Mouse (Mus musculus): ENCODE data around the gene Rgmb. TPM values are rescaled to one million over a fixed set of nuclear protein-coding genes. Genes with fewer than 3 reads are reported as not detected.
A peak's percentile ranks its signal among the peaks of the same experiment; 100 is the strongest.

Gene Rgmb
- polyA plus RNA-seq, 1 experiment, result 11.2 TPM

DNA sequence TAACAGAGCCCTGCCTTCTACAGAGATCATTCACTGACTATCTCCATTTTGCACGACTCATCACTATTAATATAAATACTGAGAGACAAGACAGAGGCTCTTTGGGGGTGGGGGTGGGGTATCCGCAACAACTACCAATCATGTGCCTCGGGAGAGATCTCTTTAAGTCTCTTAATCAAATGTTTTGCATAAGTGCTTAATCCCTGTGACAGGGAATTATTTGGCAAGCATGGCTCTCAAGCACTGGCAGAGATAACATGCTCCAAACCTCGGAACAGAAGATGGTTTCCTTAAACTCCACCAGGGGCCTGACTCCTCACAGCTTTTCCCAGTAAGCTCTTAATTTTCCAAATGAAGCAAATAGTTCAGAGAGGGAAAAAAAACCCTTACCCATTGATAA is 22.8 kb downstream of the Rgmb start:
- Histone ChIP-seq H3K4me1 (ENCODE audit: control insufficient read depth, insufficient read depth, low read length) (no peaks in the 10 kb centered on the region), H3K36me3 (ENCODE audit: control insufficient read depth, insufficient read depth, low read length, poor library complexity, severe bottlenecking) (peaks cover 7% of the 10 kb centered on the region; the same call in 1 of the 2 replicates), H3K27me3 (ENCODE audit: control insufficient read depth, insufficient read depth, low read length, poor library complexity, severe bottlenecking) (no peaks in the 10 kb centered on the region), H3K4me3 (ENCODE audit: low read depth, low read length) (no peak overlapping the region), H3K9ac (ENCODE audit: low read depth, poor library complexity, severe bottlenecking) (no peak overlapping the region), H3K27ac (ENCODE audit: insufficient read depth, low read length) (no peak overlapping the region), H3K9me3 (replicated peaks; ENCODE audit: control insufficient read depth, insufficient read depth, low read length, poor library complexity, severe bottlenecking) (no peaks in the 10 kb centered on the region)
- TF ChIP-seq POLR2A (IDR thresholded peaks at IDR 0.05; ENCODE audit: insufficient read depth, low read length), result no peak
- TF ChIP-seq EP300 (IDR thresholded peaks at IDR 0.05; ENCODE audit: insufficient read depth, low read depth, low read length), result no peak
- TF ChIP-seq CTCF (IDR thresholded peaks at IDR 0.05; ENCODE audit: low read depth, low read length), result no peak

DNA sequence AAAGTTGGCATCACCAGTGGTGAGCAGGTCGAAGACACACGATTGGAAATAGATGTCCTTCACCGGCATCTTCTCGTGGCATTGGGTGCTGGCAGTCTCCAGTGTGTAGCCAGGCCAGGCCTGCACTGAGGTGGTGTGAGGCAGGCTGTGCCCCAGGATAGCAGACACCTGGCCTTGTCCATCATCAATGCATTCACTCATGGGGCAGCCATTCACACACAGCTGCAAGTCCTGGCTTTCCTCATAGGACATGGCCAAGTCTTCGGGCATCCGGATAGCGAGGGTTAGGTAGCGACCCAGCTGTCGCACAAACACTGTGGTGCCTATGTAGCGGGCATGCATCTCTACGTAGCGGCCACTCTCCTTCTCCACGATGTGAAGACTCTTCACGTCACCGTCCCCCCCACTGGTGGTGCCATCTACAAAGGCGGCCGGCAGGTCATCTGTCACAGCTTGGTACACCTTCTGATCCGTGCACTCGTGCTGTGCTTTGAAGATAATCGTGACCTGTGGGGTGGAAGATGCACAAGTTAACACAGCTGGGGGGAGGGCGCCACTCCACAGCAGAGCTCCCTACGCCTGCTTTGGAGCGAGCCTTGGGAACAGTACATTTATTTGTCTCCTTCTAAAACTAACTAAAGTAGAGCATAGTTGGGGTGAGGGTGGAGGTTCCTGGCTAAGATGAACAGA is 23.4 kb downstream of the Rgmb start:
- H3K36me3 ChIP-seq (ENCODE audit: control insufficient read depth, insufficient read depth, low read length, poor library complexity, severe bottlenecking), result peaks cover 7% of the 10 kb centered on the region; the same call in 1 of the 2 replicates
- no peak overlapping the region for H3K27ac ChIP-seq (ENCODE audit: insufficient read depth, low read length)
- TF ChIP-seq CTCF (IDR thresholded peaks at IDR 0.05; ENCODE audit: low read depth, low read length) (no peak), POLR2A (IDR thresholded peaks at IDR 0.05; ENCODE audit: insufficient read depth, low read length) (no peak), EP300 (IDR thresholded peaks at IDR 0.05; ENCODE audit: insufficient read depth, low read depth, low read length) (no peak)
- H3K4me3 ChIP-seq (ENCODE audit: low read depth, low read length), result no peak overlapping the region
- no peaks in the 10 kb centered on the region for H3K4me1 ChIP-seq (ENCODE audit: control insufficient read depth, insufficient read depth, low read length)
- H3K9me3 ChIP-seq (replicated peaks; ENCODE audit: control insufficient read depth, insufficient read depth, low read length, poor library complexity, severe bottlenecking), result no peaks in the 10 kb centered on the region
- H3K27me3 ChIP-seq (ENCODE audit: control insufficient read depth, insufficient read depth, low read length, poor library complexity, severe bottlenecking), result no peaks in the 10 kb centered on the region
- no peak overlapping the region for H3K9ac ChIP-seq (ENCODE audit: low read depth, poor library complexity, severe bottlenecking)

DNA sequence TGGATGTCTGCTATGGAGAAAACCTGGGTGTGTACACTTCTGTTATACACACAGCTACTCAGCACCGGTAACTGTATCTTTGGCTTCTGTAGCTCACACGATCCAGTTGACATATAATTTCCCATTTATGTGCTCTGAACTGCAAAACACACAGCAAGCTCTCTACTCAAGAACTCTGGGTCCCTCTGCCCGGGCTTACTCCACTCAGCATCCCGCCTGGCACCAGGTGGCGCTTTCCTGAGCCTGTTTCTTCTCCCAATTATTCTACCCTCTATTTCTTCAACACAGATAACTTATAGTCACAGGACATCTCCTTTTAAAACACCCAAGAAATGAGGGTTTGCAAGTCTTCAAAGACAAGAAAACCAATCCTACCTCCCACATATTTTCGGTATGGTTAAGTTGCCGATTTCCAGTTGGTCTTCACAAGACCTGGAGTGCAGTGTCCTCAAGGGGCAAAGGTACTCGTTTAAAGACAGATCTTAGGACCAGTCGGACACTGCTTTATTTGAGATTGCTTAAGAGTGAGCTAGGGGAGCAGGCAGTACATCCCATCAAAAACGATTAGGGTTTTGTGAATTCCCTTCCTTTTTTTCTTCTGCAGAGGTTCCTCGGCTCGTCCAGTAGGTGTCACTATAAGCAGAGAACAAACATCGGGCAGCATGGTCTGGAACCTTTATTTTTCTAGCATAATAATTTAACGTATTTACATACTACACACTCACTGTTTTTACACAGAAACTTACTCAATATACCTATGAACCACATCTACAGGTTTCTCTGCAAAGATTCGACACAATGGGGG is 26.6 kb downstream of the Rgmb start:
- no peak overlapping the region for H3K9ac ChIP-seq (ENCODE audit: low read depth, poor library complexity, severe bottlenecking)
- no peak overlapping the region for H3K27ac ChIP-seq (ENCODE audit: insufficient read depth, low read length)
- H3K36me3 ChIP-seq (ENCODE audit: control insufficient read depth, insufficient read depth, low read length, poor library complexity, severe bottlenecking), result peaks cover 7% of the 10 kb centered on the region; the same call in 1 of the 2 replicates
- no peak overlapping the region for H3K4me3 ChIP-seq (ENCODE audit: low read depth, low read length)
- H3K27me3 ChIP-seq (ENCODE audit: control insufficient read depth, insufficient read depth, low read length, poor library complexity, severe bottlenecking), result no peaks in the 10 kb centered on the region
- no peaks in the 10 kb centered on the region for H3K9me3 ChIP-seq (replicated peaks; ENCODE audit: control insufficient read depth, insufficient read depth, low read length, poor library complexity, severe bottlenecking)
- TF ChIP-seq EP300 (IDR thresholded peaks at IDR 0.05; ENCODE audit: insufficient read depth, low read depth, low read length), result no peak
- peak; percentile 54 for TF ChIP-seq CTCF (IDR thresholded peaks at IDR 0.05; ENCODE audit: low read depth, low read length)
- H3K4me1 ChIP-seq (ENCODE audit: control insufficient read depth, insufficient read depth, low read length), result no peaks in the 10 kb centered on the region

DNA sequence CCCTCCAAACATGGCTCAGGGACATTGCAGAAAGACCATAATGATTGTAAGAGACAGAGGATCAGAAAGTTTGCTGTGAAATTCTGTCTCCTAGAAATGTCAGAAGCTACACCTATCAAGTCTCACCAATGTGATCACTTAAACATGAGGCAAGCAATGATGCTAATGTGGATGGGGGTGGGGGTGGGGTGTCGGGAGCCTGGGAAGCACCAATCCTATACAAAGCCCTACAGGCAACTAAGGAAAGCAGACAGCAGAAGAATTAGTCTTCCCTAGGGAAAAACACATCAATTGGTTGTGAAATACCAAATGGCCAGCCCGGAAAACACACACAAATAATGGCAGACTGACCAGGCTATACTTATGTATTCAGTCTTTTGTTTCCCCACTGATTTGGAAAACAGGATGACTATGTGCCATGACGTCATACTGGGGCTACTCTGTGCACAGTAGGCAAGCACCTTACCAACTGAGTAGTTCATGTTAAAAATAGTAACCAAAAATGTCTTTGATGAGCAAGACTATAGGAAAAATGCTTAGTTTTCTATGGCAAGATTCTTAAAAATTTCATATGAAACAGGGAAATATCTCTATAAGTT is 31.5 kb downstream of the Rgmb start:
- H3K4me3 ChIP-seq (ENCODE audit: low read depth, low read length), result no peak overlapping the region
- no peaks in the 10 kb centered on the region for H3K4me1 ChIP-seq (ENCODE audit: control insufficient read depth, insufficient read depth, low read length)
- TF ChIP-seq CTCF (IDR thresholded peaks at IDR 0.05; ENCODE audit: low read depth, low read length) (no peak), POLR2A (IDR thresholded peaks at IDR 0.05; ENCODE audit: insufficient read depth, low read length) (no peak), EP300 (IDR thresholded peaks at IDR 0.05; ENCODE audit: insufficient read depth, low read depth, low read length) (no peak)
- H3K9me3 ChIP-seq (replicated peaks; ENCODE audit: control insufficient read depth, insufficient read depth, low read length, poor library complexity, severe bottlenecking), result no peaks in the 10 kb centered on the region
- no peaks in the 10 kb centered on the region for H3K36me3 ChIP-seq (ENCODE audit: control insufficient read depth, insufficient read depth, low read length, poor library complexity, severe bottlenecking)
- no peak overlapping the region for H3K9ac ChIP-seq (ENCODE audit: low read depth, poor library complexity, severe bottlenecking)
- no peak overlapping the region for H3K27ac ChIP-seq (ENCODE audit: insufficient read depth, low read length)
- H3K27me3 ChIP-seq (ENCODE audit: control insufficient read depth, insufficient read depth, low read length, poor library complexity, severe bottlenecking), result no peaks in the 10 kb centered on the region

DNA sequence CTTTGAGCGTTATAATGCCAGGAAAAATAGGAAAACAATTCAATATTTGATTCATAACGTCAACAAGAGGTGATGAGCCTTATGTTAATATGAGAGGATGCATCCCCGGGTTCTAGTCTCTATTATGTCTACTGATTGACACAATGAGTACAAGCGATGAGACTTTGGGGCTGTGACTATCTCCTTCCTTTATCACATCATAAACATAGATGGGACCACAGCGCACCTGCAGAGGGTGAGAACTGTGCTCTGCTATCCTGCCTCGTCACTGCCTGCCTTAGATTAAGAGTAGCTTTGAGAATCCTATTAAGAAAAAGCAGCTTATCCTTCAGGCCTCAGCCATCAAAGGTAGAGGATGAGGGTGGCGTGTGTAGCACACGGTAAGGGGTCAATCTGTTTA is 40.1 kb downstream of the Rgmb start:
- Histone ChIP-seq H3K27me3 (ENCODE audit: control insufficient read depth, insufficient read depth, low read length, poor library complexity, severe bottlenecking) (no peaks in the 10 kb centered on the region), H3K36me3 (ENCODE audit: control insufficient read depth, insufficient read depth, low read length, poor library complexity, severe bottlenecking) (no peaks in the 10 kb centered on the region), H3K9me3 (replicated peaks; ENCODE audit: control insufficient read depth, insufficient read depth, low read length, poor library complexity, severe bottlenecking) (no peaks in the 10 kb centered on the region), H3K9ac (ENCODE audit: low read depth, poor library complexity, severe bottlenecking) (no peak overlapping the region), H3K27ac (ENCODE audit: insufficient read depth, low read length) (no peak overlapping the region), H3K4me3 (ENCODE audit: low read depth, low read length) (no peak overlapping the region), H3K4me1 (ENCODE audit: control insufficient read depth, insufficient read depth, low read length) (no peaks in the 10 kb centered on the region)
- TF ChIP-seq POLR2A (IDR thresholded peaks at IDR 0.05; ENCODE audit: insufficient read depth, low read length) (no peak), CTCF (IDR thresholded peaks at IDR 0.05; ENCODE audit: low read depth, low read length) (no peak), EP300 (IDR thresholded peaks at IDR 0.05; ENCODE audit: insufficient read depth, low read depth, low read length) (no peak)

All from ES-Bruce4 (cell line).